Mouse (Mus musculus) layer of hippocampus, postnatal 36 days (tissue): ENCODE results near the gene Chp2. TPM values are rescaled to one million over a fixed set of nuclear protein-coding genes. Genes with fewer than 3 reads are reported as not detected.
"Not testable (repeated sequence)": the region's sequence is repeated elsewhere in the genome, so short reads cannot be mapped to it uniquely, and the experiment has no call there.

Experiments
- DNase-seq, 2 experiments: peaks; one replicate each; pipeline ENCODE4 v3.0.0; 2022
- total RNA-seq, 2 experiments: library from RNA; stranded (reverse); gene quantifications; 2 replicates each; pipeline ENCODE4 v1.2.3; 2021

Chp2 gene
- total RNA-seq, 2 experiments from 2014 or later = 2.3 to 3.1 TPM

DNA sequence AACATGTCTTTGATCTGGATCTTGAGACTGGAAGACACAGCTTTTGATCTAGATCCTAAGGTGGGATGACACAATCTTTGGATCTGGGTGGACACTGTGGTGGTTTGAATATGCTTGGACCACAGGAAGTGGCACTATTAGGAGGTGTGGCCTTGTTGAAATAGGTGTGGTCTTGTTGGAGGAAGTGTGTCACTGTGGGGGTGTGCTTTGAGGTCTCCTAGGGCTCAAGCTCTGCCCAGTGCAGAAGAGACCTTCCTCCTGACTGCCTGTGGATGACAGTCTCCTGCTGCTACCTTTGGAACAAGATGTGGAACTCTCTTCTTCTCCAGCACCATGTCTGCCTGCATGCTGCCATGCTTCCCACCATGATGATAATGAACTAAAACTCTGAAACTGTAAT lies 23.4 kb downstream of the Chp2 start:
- DNase-seq = not testable (repeated sequence)

- DNase-seq = no peak
Measured at GRCm38 (mm10) chr7:122244166-122244565, 24.9 kb downstream of the Chp2 start.

- DNase-seq = no peak
Measured at GRCm38 (mm10) chr7:122244584-122244983, 25.3 kb downstream of the Chp2 start.

- DNase-seq = no peak
Measured at GRCm38 (mm10) chr7:122245976-122246375, 26.7 kb downstream of the Chp2 start.

GRCm38 (mm10) chr7:122247254-122247864 lies 28.1 kb downstream of the Chp2 start:
- no peak for DNase-seq

DNA sequence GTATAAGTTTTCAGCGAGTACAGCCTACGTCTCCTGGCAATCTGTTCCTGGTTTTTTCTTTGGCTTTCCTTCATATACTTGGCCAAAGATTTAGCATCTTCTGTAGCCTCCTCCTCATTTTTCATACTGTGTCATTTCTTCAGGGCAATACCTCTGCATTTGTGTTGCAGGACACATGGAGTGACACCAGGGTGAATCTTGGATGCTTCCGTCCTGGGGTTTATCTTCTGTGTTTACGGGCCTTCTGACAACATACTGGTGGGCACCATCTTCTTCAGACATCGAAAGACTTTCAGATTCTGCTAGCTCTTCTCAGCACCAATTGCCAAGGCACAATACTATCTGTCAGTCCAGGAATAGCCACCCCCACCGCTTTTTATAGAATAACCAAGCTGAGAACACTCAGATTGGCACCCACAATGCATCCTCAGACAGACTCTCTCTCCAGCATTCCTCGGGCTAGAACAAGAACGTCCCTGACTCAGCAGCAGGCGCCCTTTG lies 30.1 kb downstream of the Chp2 start:
- peak in 1 of 2 experiments; percentile 18 for DNase-seq

DNA sequence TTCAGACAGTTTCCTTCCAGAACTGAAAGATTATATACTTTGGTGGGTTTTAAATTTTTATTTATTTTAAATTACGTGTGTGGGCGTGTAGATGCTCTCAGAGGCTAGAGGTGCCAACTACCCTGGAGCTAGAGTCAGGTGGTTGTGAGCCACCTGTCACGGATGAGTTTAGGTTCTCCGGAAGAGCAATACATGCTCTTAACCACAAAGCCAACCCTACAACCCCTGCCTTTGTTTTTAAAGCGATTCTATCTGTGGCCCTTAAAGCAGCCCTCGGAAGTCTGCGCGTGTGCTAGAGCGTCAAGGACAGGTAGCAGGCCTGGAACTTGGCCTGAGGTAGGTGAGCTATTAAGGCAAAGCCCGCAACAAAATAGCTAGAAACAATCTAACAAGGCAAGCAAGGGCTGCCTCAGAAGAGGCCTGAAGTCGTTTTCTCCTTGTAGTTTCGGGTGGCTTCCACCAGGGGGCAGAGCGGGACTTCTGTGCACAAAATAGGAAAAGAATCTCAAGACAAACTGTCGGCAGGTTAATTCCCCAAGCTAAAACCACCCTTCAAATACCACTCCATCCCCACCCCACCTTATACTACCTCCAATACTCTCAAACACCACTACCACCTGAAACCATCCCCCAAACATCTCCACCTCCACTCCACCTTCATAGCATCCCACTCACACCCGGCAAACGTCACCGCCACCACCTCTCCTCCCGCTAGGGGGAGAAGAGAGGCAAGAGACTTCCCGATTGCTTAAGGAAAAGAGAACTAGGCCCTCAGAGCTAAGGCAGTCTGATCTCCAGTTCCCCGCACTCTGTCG lies 32.1 kb downstream of the Chp2 start:
- peak; percentile 77 to 81 for DNase-seq

- no peak for DNase-seq
Measured at GRCm38 (mm10) chr7:122256722-122257121, 37.4 kb downstream of the Chp2 start.

GRCm38 (mm10) chr7:122258521-122258920 lies 39.2 kb downstream of the Chp2 start:
- DNase-seq = no peak

DNA sequence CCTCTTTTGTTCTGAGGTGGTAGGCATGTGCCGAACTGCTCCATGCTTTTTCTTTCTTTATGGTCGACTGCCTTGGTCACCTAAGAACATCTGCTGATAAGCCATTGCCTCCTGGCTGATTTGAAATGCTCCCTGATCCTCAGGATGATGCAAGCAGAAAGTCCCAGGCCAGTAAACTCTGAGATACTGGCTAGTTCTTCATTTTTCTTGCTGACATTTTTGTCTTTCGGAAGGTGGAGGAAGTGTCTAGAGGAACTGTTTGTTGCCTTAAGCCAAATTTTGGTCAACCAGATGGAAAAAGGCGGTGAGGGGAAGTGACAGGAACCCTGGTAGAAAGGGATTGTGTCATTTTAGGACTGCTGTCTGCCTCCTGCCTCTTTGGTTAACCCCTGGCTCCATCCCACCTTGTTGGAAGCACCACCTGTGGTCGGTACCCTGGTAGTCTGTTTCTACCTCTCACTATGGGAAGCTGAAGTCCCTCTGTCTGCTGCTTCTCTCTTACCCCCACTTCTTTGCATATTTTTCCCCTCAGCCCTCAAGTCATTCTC lies 40.8 kb downstream of the Chp2 start:
- no peak for DNase-seq

DNA sequence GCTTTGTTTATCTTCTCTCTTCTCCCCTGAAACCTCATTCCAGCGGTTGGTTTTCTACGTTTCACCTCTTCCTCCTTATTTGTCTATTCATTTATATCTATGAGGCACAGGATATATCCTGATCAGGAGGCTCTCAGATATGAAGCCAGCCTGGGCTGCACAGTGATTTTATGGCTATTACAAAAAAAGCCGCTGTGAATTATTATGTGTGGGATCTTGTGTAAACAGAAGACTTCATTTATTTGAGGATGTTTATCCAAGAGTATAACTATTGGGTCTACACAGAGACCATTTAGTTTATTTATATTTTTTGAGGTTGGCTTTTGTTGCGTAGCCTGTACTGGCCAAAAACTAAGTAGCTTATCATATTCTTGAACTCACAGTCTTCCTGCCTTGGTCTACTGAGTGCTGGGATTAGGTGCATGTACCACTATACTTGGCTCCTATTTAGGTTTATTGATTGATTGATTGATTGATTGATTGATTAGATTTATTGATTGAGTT lies 49.7 kb downstream of the Chp2 start:
- no peak for DNase-seq

GRCm38 (mm10) chr7:122272334-122272733 lies 53.0 kb downstream of the Chp2 start:
- no peak for DNase-seq

Other genes starting within 250 kb of the Chp2 start
- 10 to 100 TPM; 39.8 to 41.3 TPM for gene Cog7, start 237.8 kb upstream of the Chp2 start, total RNA-seq
- gene Gga2, start 198.3 kb upstream of the Chp2 start, total RNA-seq = 10 to 100 TPM; 29.8 to 34.7 TPM
- gene Ubfd1, start 152.3 kb upstream of the Chp2 start, total RNA-seq = 10 to 100 TPM; 59.2 to 61.9 TPM
- 10 to 100 TPM in 1 of 2 experiments, 1 to 10 TPM in 1; 9.7 to 10.0 TPM for gene Ears2, start 152.2 kb upstream of the Chp2 start, total RNA-seq
- 100 to 1,000 TPM; 290 to 336 TPM for gene Ndufab1, start 117.6 kb upstream of the Chp2 start, total RNA-seq
- gene Palb2, start 86.5 kb upstream of the Chp2 start, total RNA-seq = 1 to 10 TPM; 1.4 to 1.5 TPM
- 100 to 1,000 TPM; 106 to 109 TPM for gene Dctn5, start 86.5 kb upstream of the Chp2 start, total RNA-seq
- gene Plk1, start 60.1 kb upstream of the Chp2 start, total RNA-seq = 1 to 10 TPM; 2.7 to 2.8 TPM
- gene Ern2, start 33.3 kb upstream of the Chp2 start, total RNA-seq = under 1 TPM; 0.33 to 0.50 TPM
- gene Prkcb, start 69.3 kb downstream of the Chp2 start, total RNA-seq = 100 to 1,000 TPM; 805 to 833 TPM